Mouse (Mus musculus): ENCODE data around the gene Pglyrp1. TPM values are rescaled to one million over a fixed set of nuclear protein-coding genes. Genes with fewer than 3 reads are reported as not detected.
A peak's percentile ranks its signal among the peaks of the same experiment; 100 is the strongest.

Gene Pglyrp1
- polyA plus RNA-seq, 1 experiment from 2014 or later = 18.7 TPM

DNA sequence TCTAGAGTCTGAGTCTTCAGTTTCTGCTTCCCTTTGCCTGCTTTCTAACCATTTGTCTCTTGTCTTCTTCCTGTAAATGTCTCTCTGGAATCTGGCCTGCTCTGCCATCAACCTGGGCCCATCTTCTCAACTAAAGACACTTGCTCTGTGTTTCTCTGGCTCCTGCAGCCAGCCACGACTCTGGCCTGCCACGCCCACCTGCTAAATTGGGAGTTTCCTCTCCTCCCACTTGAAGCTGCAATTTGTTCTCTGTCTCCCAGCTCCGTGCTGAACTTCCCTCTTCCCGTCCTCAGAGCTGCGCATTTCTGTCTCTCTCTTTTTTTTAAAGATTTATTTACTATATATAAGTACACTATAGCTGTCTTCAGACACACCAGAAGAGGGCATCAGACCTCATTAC, 26.3 kb upstream of the Pglyrp1 start:
- H3K9ac ChIP-seq (replicated peaks; ENCODE audit: low read depth, low read length) = no peak overlapping the region
- no peaks in the 10 kb centered on the region for H3K9me3 ChIP-seq (ENCODE audit: control insufficient read depth, low read length)
- H3K4me3 ChIP-seq (ENCODE audit: low read depth, low read length) = no peak overlapping the region
- no peaks in the 10 kb centered on the region for H3K27me3 ChIP-seq (ENCODE audit: control insufficient read depth, insufficient read depth, low read length)
- no peak overlapping the region for H3K4me2 ChIP-seq (ENCODE audit: low read depth, low read length)
- H3K27ac ChIP-seq (ENCODE audit: low read depth, low read length) = no peak overlapping the region
- no peaks in the 10 kb centered on the region for H3K36me3 ChIP-seq (ENCODE audit: control insufficient read depth, insufficient read depth, low read length)
- no peaks in the 10 kb centered on the region for H3K4me1 ChIP-seq (ENCODE audit: control insufficient read depth, insufficient read depth, low read length)
- ATAC-seq (ENCODE audit: low read depth) = no peak
- WGBS = 29% methylated on average over 5 of the region's 5 CpGs

GRCm38 (mm10) chr7:18848395-18848794, 22.7 kb upstream of the Pglyrp1 start:
- Histone ChIP-seq H3K9ac (replicated peaks; ENCODE audit: low read depth, low read length) (no peak overlapping the region), H3K27ac (ENCODE audit: low read depth, low read length) (no peak overlapping the region), H3K4me2 (ENCODE audit: low read depth, low read length) (no peak overlapping the region), H3K4me1 (ENCODE audit: control insufficient read depth, insufficient read depth, low read length) (no peaks in the 10 kb centered on the region), H3K36me3 (ENCODE audit: control insufficient read depth, insufficient read depth, low read length) (no peaks in the 10 kb centered on the region), H3K27me3 (ENCODE audit: control insufficient read depth, insufficient read depth, low read length) (no peaks in the 10 kb centered on the region), H3K9me3 (ENCODE audit: control insufficient read depth, low read length) (no peaks in the 10 kb centered on the region), H3K4me3 (ENCODE audit: low read depth, low read length) (no peak overlapping the region)
- 92% methylated on average over 1 of the region's 1 CpGs for WGBS
- no peak for ATAC-seq (ENCODE audit: low read depth)

DNA sequence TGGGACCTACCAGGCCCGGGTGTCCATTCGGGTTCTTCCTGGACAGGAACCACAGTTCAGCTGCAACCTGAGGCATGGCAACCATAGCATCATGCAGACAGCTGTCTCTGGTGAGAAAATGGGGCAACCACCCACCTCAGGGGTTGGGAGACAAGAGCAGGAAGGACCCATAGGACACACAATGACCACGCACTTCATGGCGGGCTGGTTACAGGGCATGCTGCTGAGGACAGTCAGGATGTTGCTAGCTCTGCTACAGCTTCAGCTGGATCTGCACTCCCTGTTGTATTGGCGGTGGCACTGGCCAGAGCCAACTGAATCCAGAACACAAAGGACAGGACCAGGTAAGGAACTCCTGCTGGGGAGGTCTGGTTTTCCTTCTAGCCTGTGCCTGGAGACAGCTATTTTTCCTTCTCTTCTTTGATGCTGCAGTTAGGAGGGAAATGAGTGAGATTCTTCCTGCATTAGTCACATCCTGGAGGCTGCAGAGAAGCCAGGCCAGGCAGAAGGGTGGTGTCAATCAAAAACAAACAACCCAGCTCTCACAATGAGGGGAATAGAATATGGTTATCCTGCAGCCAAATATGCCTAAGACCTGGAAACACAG, 12.7 kb upstream of the Pglyrp1 start:
- Histone ChIP-seq H3K4me1 (ENCODE audit: control insufficient read depth, insufficient read depth, low read length) (no peaks in the 10 kb centered on the region), H3K9me3 (ENCODE audit: control insufficient read depth, low read length) (no peaks in the 10 kb centered on the region), H3K4me3 (ENCODE audit: low read depth, low read length) (no peak overlapping the region), H3K4me2 (ENCODE audit: low read depth, low read length) (no peak overlapping the region), H3K27me3 (ENCODE audit: control insufficient read depth, insufficient read depth, low read length) (no peaks in the 10 kb centered on the region), H3K9ac (replicated peaks; ENCODE audit: low read depth, low read length) (no peak overlapping the region), H3K27ac (ENCODE audit: low read depth, low read length) (no peak overlapping the region), H3K36me3 (ENCODE audit: control insufficient read depth, insufficient read depth, low read length) (no peaks in the 10 kb centered on the region)
- 86% methylated on average over 5 of the region's 5 CpGs for WGBS
- no peak for ATAC-seq (ENCODE audit: low read depth)

DNA sequence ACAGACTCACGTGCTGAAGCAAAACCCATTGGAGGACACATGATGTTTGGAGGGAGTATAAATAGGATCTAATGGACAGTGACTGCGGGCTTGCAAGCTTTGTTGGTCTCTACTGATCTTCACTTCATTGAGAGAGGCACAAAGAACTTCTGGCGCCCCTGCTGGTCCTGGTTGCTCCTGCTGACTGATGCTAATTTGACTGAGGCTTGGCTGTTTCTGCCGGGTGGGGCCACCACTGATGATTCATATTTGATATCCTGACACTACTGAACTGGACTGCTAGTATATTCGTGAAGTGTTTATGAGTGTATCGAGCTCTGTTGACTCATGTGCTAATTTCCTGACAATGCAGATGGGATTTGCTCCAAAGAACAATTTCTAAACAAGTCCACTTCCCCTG, 8.3 kb upstream of the Pglyrp1 start:
- no peaks in the 10 kb centered on the region for H3K27me3 ChIP-seq (ENCODE audit: control insufficient read depth, insufficient read depth, low read length)
- 87% methylated on average over 6 of the region's 6 CpGs for WGBS

DNA sequence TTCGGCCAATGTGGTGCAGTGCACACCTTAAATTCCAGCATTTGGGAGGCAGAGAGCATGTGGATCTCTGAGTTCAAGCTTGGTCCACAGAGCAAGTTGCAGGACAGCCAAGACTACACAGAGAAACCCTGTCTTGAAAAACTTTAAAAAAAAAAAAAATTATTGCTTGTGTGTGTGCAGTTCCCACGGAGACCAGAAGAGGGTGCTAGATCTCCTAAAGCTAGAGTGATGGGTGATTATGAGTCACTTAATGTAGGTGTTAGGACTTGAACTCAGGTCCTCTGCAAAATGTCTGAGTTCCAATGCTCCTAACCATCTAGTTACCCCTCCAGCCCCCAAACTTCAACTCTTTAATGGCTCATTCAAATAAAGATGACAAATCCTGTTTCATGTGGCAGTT, 2.6 kb upstream of the Pglyrp1 start:
- H3K9ac ChIP-seq (replicated peaks; ENCODE audit: low read depth, low read length) = no peak overlapping the region
- ATAC-seq (ENCODE audit: low read depth) = no peak
- H3K36me3 ChIP-seq (ENCODE audit: control insufficient read depth, insufficient read depth, low read length) = no peaks in the 10 kb centered on the region
- no peak overlapping the region for H3K4me3 ChIP-seq (ENCODE audit: low read depth, low read length)
- no peaks in the 10 kb centered on the region for H3K27me3 ChIP-seq (ENCODE audit: control insufficient read depth, insufficient read depth, low read length)
- no peak overlapping the region for H3K4me2 ChIP-seq (ENCODE audit: low read depth, low read length)
- no peaks in the 10 kb centered on the region for H3K9me3 ChIP-seq (ENCODE audit: control insufficient read depth, low read length)
- no peak overlapping the region for H3K27ac ChIP-seq (ENCODE audit: low read depth, low read length)
- 86% methylated on average over 2 of the region's 2 CpGs for WGBS
- H3K4me1 ChIP-seq (ENCODE audit: control insufficient read depth, insufficient read depth, low read length) = 0 out of 2 replicates have a peak, but pooled peaks cover 3% of the 10 kb centered on the region

More for the DNA sequence above, 8.3 kb upstream of the Pglyrp1 start:
- Histone ChIP-seq H3K4me1 (ENCODE audit: control insufficient read depth, insufficient read depth, low read length) (no peaks in the 10 kb centered on the region), H3K4me3 (ENCODE audit: low read depth, low read length) (no peak overlapping the region), H3K27ac (ENCODE audit: low read depth, low read length) (no peak overlapping the region), H3K36me3 (ENCODE audit: control insufficient read depth, insufficient read depth, low read length) (no peaks in the 10 kb centered on the region), H3K9ac (replicated peaks; ENCODE audit: low read depth, low read length) (no peak overlapping the region), H3K4me2 (ENCODE audit: low read depth, low read length) (no peak overlapping the region), H3K9me3 (ENCODE audit: control insufficient read depth, low read length) (no peaks in the 10 kb centered on the region)
- no peak for ATAC-seq (ENCODE audit: low read depth)

DNA sequence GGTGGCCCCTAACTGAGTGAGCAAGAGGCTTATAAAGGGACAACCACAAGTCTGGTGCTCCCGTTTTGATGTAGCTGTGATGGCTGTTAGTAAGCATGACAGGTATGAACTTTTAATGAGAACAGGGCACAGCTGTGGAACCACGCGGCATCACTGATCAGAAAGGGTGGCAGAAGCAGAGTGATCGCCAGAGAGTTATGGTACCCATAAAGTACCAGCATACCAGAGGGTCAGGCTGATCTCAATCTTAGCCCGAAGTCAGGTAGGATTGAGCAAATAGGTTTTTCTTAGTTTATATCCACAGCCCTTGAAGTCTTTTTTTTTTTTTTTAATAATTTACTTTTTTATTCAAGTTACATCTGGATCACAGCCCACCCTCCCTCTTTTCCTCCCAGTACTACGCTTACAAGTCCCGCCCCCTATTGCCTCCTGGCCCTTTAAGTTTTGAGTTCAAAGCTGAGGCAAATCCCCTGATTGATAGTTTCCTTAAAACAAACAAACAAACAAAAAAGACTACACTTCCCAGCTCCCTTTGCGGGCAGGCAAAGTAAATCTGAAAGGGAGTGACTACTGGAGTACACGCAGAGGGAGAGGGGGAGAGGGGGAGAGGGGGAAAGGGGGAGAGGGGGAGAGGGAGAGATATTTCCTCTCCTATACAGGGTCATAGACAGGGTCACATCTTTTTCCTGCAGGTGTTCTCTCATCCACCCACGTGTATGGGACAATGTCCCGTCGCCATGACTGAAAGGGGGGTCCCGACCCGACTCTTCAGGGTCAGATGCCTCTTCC, 1.1 kb downstream of the Pglyrp1 start:
- Histone ChIP-seq H3K9me3 (ENCODE audit: control insufficient read depth, low read length) (no peaks in the 10 kb centered on the region), H3K36me3 (ENCODE audit: control insufficient read depth, insufficient read depth, low read length) (no peaks in the 10 kb centered on the region), H3K4me2 (ENCODE audit: low read depth, low read length) (peak overlapping the region; percentile 54), H3K27me3 (ENCODE audit: control insufficient read depth, insufficient read depth, low read length) (no peaks in the 10 kb centered on the region), H3K4me1 (ENCODE audit: control insufficient read depth, insufficient read depth, low read length) (0 out of 2 replicates have a peak, but pooled peaks cover 3% of the 10 kb centered on the region), H3K4me3 (ENCODE audit: low read depth, low read length) (peak overlapping the region; percentile 37), H3K9ac (replicated peaks; ENCODE audit: low read depth, low read length) (peak overlapping the region; percentile 41), H3K27ac (ENCODE audit: low read depth, low read length) (no peak overlapping the region)
- ATAC-seq (ENCODE audit: low read depth) = peak; percentile 59
- 31% methylated on average over 13 of the region's 14 CpGs for WGBS

- H3K4me1 ChIP-seq (ENCODE audit: control insufficient read depth, insufficient read depth, low read length) = 0 out of 2 replicates have a peak, but pooled peaks cover 3% of the 10 kb centered on the region
- peak; percentile 70 for ATAC-seq (ENCODE audit: low read depth)
- H3K4me2 ChIP-seq (ENCODE audit: low read depth, low read length) = peak overlapping the region; percentile 54
- H3K27ac ChIP-seq (ENCODE audit: low read depth, low read length) = no peak overlapping the region
- no peaks in the 10 kb centered on the region for H3K27me3 ChIP-seq (ENCODE audit: control insufficient read depth, insufficient read depth, low read length)
- peak overlapping the region; percentile 41 for H3K9ac ChIP-seq (replicated peaks; ENCODE audit: low read depth, low read length)
- H3K9me3 ChIP-seq (ENCODE audit: control insufficient read depth, low read length) = no peaks in the 10 kb centered on the region
- peak overlapping the region; percentile 37 for H3K4me3 ChIP-seq (ENCODE audit: low read depth, low read length)
- WGBS = 2% methylated on average over 7 of the region's 7 CpGs
- no peaks in the 10 kb centered on the region for H3K36me3 ChIP-seq (ENCODE audit: control insufficient read depth, insufficient read depth, low read length)
Measured at GRCm38 (mm10) chr7:18872816-18873215, 1.7 kb downstream of the Pglyrp1 start.

DNA sequence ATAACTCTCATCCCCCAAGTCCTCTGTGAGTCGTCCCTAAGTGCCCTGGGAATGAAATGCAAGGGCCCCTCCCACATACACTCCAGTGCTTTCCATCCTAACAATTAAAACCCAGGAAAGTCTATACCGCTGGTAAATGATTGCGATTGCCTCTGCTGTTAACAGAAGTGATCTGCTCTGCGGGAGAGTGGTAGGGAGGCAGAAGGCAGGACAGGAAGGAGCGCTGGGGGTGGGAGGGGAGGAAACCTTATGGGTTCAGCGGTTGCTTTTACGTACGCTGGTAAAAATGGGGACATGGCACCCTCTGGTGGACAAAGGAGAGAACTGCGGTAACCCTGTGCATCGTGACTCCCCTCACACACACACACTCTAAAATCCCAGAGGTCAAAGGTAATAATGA, 2.1 kb downstream of the Pglyrp1 start:
- ATAC-seq (ENCODE audit: low read depth) = peak; percentile 83
- no peaks in the 10 kb centered on the region for H3K36me3 ChIP-seq (ENCODE audit: control insufficient read depth, insufficient read depth, low read length)
- under 1% methylated on average over 10 of the region's 10 CpGs for WGBS
- H3K4me2 ChIP-seq (ENCODE audit: low read depth, low read length) = peak overlapping the region; percentile 54
- no peak overlapping the region for H3K27ac ChIP-seq (ENCODE audit: low read depth, low read length)
- peak overlapping the region; percentile 37 for H3K4me3 ChIP-seq (ENCODE audit: low read depth, low read length)
- H3K4me1 ChIP-seq (ENCODE audit: control insufficient read depth, insufficient read depth, low read length) = 0 out of 2 replicates have a peak, but pooled peaks cover 3% of the 10 kb centered on the region
- peak overlapping the region; percentile 41; the same call in 1 of the 2 replicates for H3K9ac ChIP-seq (replicated peaks; ENCODE audit: low read depth, low read length)
- no peaks in the 10 kb centered on the region for H3K9me3 ChIP-seq (ENCODE audit: control insufficient read depth, low read length)
- no peaks in the 10 kb centered on the region for H3K27me3 ChIP-seq (ENCODE audit: control insufficient read depth, insufficient read depth, low read length)

GRCm38 (mm10) chr7:18875372-18875771, 4.2 kb downstream of the Pglyrp1 start:
- Histone ChIP-seq H3K9me3 (ENCODE audit: control insufficient read depth, low read length) (no peaks in the 10 kb centered on the region), H3K36me3 (ENCODE audit: control insufficient read depth, insufficient read depth, low read length) (no peaks in the 10 kb centered on the region), H3K4me3 (ENCODE audit: low read depth, low read length) (no peak overlapping the region), H3K27ac (ENCODE audit: low read depth, low read length) (no peak overlapping the region), H3K4me2 (ENCODE audit: low read depth, low read length) (no peak overlapping the region), H3K9ac (replicated peaks; ENCODE audit: low read depth, low read length) (no peak overlapping the region), H3K27me3 (ENCODE audit: control insufficient read depth, insufficient read depth, low read length) (no peaks in the 10 kb centered on the region), H3K4me1 (ENCODE audit: control insufficient read depth, insufficient read depth, low read length) (0 out of 2 replicates have a peak, but pooled peaks cover 3% of the 10 kb centered on the region)
- WGBS = 95% methylated on average over 5 of the region's 5 CpGs
- no peak for ATAC-seq (ENCODE audit: low read depth)
